Mouse (Mus musculus) liver, embryonic 16.5 days (tissue): ENCODE data around the gene Slc3a1. TPM values are rescaled to one million over a fixed set of nuclear protein-coding genes. Genes with fewer than 3 reads are reported as not detected.

Experiments
- ATAC-seq: fragments of 200-750 bp; cut with Nextera tagmentation; 2 replicates; pipeline ENCODE4 v1.8.0; 2017; ENCODE audit warnings: low read depth, mild to moderate bottlenecking, moderate number of reproducible peaks, moderate library complexity
- H3K27ac ChIP-seq: fragments of 300-500 bp; sonication (generic); 2 replicates; pipeline ENCODE4 v1.5.1; 2014; ENCODE audit warnings: mild to moderate bottlenecking, low read length
- H3K27me3 ChIP-seq: fragments of 300-500 bp; sonication (generic); 2 replicates; pipeline ENCODE4 v1.6.1; 2014; ENCODE audit warnings: low read depth, low read length, mixed read lengths; ENCODE audit not compliant: control insufficient read depth, insufficient read depth
- H3K36me3 ChIP-seq: fragments of 300-500 bp; sonication (generic); 2 replicates; pipeline ENCODE4 v1.6.1; 2014; ENCODE audit warnings: mild to moderate bottlenecking; ENCODE audit not compliant: control insufficient read depth, insufficient read depth
- H3K4me1 ChIP-seq: fragments of 300-500 bp; sonication (generic); 2 replicates; pipeline ENCODE4 v1.6.1; 2014; ENCODE audit warnings: low read depth, low read length, mixed read lengths; ENCODE audit not compliant: control insufficient read depth
- H3K4me2 ChIP-seq: fragments of 300-500 bp; sonication (generic); 2 replicates; pipeline ENCODE4 v1.6.1; 2014; ENCODE audit warnings: low read depth, low read length, mixed read lengths
- H3K4me3 ChIP-seq: fragments of 300-500 bp; sonication (generic); 2 replicates; pipeline ENCODE4 v1.5.1; 2014; ENCODE audit warnings: low read depth, mild to moderate bottlenecking, low read length
- H3K9ac ChIP-seq: fragments of 300-500 bp; sonication (generic); 2 replicates; pipeline ENCODE4 v1.6.1; 2014; ENCODE audit warnings: low read depth, low read length
- H3K9me3 ChIP-seq: fragments of 300-500 bp; sonication (generic); replicated peaks from 2 replicates; pipeline ENCODE4 v1.6.1; 2016; ENCODE audit warnings: low read length; ENCODE audit not compliant: control insufficient read depth
- WGBS: fragments of 180-500 bp; shearing (Covaris S2); extraction: QIAGEN DNeasy Blood & Tissue Kit; methylation state at CpG from one replicate; pipeline ENCODE4 v1.1.7; 2014; ENCODE audit not compliant: insufficient replicate concordance; 5-methylcytosine and 5-hydroxymethylcytosine counted together
- polyA plus RNA-seq: library from polyadenylated mRNA; unstranded; fragments of >200 nt; fragmentation: Nextera tagmentation; extraction: Ambion mirVana; gene quantifications from 2 replicates; pipeline ENCODE4 v1.2.1, GENCODE M21; 2015

Slc3a1 gene
- polyA plus RNA-seq, 1 experiment from 2014 or later: 8.4 TPM

GRCm38 (mm10) chr17:85013485-85013884 lies 14.7 kb upstream of the Slc3a1 start:
- WGBS: 90% methylated on average over 6 of the region's 6 CpGs
- no peak overlapping the region for H3K4me2 ChIP-seq
- no peaks in the 10 kb centered on the region for H3K9me3 ChIP-seq
- no peak for ATAC-seq
- no peak overlapping the region for H3K9ac ChIP-seq
- no peak overlapping the region for H3K4me3 ChIP-seq
- H3K27me3 ChIP-seq: no peaks in the 10 kb centered on the region
- peaks cover 3% of the 10 kb centered on the region; the same call in 1 of the 2 replicates for H3K4me1 ChIP-seq
- H3K36me3 ChIP-seq: peaks cover 18% of the 10 kb centered on the region
- no peak overlapping the region for H3K27ac ChIP-seq

DNA sequence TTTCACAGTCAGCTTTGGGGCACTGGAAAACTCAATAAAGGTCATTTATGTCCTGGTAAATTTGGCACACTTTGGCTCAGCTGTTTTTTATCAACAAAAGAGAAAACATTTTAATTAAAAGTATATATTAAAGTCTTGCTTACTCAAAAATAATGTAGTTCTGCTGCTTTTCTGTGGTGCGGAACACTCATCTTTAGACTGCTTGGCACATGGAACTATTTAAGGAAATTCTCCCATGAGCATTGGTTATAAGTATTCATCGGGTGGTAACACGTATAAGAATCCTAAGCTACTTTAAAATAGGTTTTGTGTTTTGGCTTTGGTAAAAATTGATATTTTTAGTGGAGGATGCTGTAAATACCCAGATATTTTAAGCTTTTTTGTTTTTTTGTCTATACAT lies 13.5 kb upstream of the Slc3a1 start:
- Histone ChIP-seq H3K4me1 (peaks cover 3% of the 10 kb centered on the region; the same call in 1 of the 2 replicates), H3K9ac (no peak overlapping the region), H3K9me3 (no peaks in the 10 kb centered on the region), H3K27ac (no peak overlapping the region), H3K4me3 (no peak overlapping the region), H3K36me3 (peaks cover 16% of the 10 kb centered on the region), H3K27me3 (no peaks in the 10 kb centered on the region), H3K4me2 (no peak overlapping the region)
- no peak for ATAC-seq
- whole genome bisulfite sequencing: 88% methylated on average over 3 of the region's 3 CpGs

DNA sequence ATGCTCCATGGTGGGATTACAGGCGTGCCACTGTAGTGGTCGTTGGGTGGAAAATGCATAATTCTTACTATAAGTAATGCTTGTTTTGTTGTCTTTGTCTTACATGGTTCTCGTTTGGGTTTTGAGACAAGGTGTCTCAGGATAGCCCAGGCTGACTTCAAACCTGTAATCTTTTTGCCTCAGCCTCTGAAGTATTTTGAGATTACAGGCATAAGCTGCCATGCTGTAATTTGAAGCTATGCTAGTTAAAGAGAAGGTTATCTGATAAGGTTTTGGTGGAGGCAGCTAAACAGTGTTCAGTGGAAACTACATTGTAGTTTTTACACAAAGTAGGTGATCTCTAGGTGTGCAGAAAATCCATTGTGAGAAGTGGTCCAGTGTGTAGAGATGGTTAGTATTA lies 9.8 kb upstream of the Slc3a1 start:
- Histone ChIP-seq H3K36me3 (peaks cover 2% of the 10 kb centered on the region), H3K4me1 (peaks cover 3% of the 10 kb centered on the region; the same call in 1 of the 2 replicates), H3K9me3 (no peaks in the 10 kb centered on the region), H3K27me3 (no peaks in the 10 kb centered on the region), H3K9ac (no peak overlapping the region), H3K4me3 (no peak overlapping the region), H3K27ac (no peak overlapping the region), H3K4me2 (no peak overlapping the region)
- WGBS: 67% methylated on average over 3 of the region's 3 CpGs
- no peak for ATAC-seq

DNA sequence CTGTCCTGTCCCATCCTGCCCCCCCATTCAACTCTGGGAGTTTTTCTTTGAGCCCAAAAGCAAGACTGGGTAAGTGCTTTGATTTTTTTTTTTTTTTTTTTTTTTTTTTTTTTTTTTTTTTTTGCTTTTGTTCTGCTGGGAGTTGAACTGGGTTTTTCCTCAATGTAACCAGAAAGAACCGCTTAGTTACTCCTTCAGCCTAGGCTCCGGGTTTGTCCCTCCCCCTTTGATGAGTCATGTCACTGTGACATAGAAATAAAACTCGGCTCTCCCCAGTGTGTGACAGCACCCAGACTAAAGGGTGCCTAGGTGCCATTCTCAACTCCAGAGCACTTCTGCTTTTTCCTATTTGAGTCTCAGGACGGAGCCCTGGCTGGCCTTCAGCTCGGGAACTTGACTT lies 9.4 kb upstream of the Slc3a1 start:
- ATAC-seq: peak; percentile 66
- H3K4me1 ChIP-seq: peaks cover 3% of the 10 kb centered on the region; the same call in 1 of the 2 replicates
- no peak overlapping the region for H3K9ac ChIP-seq
- no peaks in the 10 kb centered on the region for H3K9me3 ChIP-seq
- H3K27me3 ChIP-seq: no peaks in the 10 kb centered on the region
- no peak overlapping the region for H3K27ac ChIP-seq
- H3K4me2 ChIP-seq: no peak overlapping the region
- peaks cover 2% of the 10 kb centered on the region for H3K36me3 ChIP-seq
- no peak overlapping the region for H3K4me3 ChIP-seq
- 36% methylated on average over 5 of the region's 5 CpGs for WGBS

- Histone ChIP-seq H3K4me2 (no peak overlapping the region), H3K27me3 (no peaks in the 10 kb centered on the region), H3K4me1 (peaks cover 3% of the 10 kb centered on the region; the same call in 1 of the 2 replicates), H3K36me3 (peaks cover 2% of the 10 kb centered on the region), H3K27ac (no peak overlapping the region), H3K4me3 (no peak overlapping the region), H3K9me3 (no peaks in the 10 kb centered on the region), H3K9ac (no peak overlapping the region)
- ATAC-seq: no peak
- 63% methylated on average over 3 of the region's 3 CpGs for WGBS
Observed at GRCm38 (mm10) chr17:85020343-85020742, 7.8 kb upstream of the Slc3a1 start.

DNA sequence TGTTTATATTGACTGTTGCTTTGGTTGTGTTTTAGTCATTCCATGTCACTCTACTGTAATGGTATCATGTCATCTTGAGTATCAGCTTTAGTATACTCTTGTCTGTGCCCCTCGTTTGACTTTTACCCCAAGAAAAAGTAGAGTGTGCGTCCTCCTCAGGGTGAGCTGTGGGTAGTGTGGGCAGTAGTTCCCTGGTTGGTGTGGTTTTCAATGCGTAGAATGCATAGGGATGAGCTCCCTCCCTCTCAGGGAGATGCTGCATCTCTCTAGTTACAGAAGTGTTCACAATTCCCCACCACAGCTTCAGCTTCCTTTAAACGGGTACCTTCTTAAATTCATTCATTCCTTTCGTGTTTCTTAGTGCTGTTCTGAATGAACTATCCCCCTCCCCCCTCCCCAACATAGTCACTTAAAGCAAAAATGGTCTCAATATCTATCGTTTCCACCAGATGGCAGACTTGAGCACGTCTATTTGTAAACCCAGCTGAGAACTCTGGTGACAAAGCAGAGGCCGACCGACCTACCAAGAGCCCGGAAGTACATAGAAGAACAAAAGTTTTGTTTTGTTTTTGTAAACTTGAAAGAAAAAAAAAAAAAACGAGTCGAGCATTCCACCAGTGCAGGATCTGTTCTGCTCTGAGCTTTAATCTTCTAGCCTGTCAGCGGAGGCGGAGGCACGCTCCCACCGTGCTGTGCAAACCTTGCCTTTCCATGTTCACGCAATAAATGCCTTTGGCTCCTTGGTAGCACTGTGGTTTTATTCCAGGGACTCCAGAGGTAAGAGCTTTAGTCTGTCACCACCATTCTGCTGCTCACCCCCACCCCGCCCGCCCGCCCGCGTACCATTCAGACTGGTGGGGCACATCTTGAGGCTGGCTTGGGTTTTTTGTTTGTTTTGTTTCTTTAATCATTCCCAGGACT lies 4.7 kb upstream of the Slc3a1 start:
- Histone ChIP-seq H3K27ac (no peak overlapping the region), H3K27me3 (no peaks in the 10 kb centered on the region), H3K9ac (no peak overlapping the region), H3K4me2 (no peak overlapping the region), H3K9me3 (no peaks in the 10 kb centered on the region), H3K4me1 (no peaks in the 10 kb centered on the region; the same call in 1 of the 2 replicates), H3K36me3 (no peaks in the 10 kb centered on the region), H3K4me3 (no peak overlapping the region)
- ATAC-seq: no peak
- 54% methylated on average over 22 of the region's 22 CpGs for WGBS

- no peaks in the 10 kb centered on the region; the same call in 1 of the 2 replicates for H3K4me1 ChIP-seq
- no peak overlapping the region for H3K9ac ChIP-seq
- H3K27ac ChIP-seq: 0 out of 2 replicates have a peak overlapping the region, but pooled peaks have one; percentile 4
- no peak for ATAC-seq
- no peaks in the 10 kb centered on the region for H3K36me3 ChIP-seq
- no peak overlapping the region for H3K4me2 ChIP-seq
- 79% methylated on average over 8 of the region's 8 CpGs for WGBS
- no peaks in the 10 kb centered on the region for H3K9me3 ChIP-seq
- H3K4me3 ChIP-seq: no peak overlapping the region
- no peaks in the 10 kb centered on the region for H3K27me3 ChIP-seq
Observed at GRCm38 (mm10) chr17:85024237-85024636, 3.9 kb upstream of the Slc3a1 start.

DNA sequence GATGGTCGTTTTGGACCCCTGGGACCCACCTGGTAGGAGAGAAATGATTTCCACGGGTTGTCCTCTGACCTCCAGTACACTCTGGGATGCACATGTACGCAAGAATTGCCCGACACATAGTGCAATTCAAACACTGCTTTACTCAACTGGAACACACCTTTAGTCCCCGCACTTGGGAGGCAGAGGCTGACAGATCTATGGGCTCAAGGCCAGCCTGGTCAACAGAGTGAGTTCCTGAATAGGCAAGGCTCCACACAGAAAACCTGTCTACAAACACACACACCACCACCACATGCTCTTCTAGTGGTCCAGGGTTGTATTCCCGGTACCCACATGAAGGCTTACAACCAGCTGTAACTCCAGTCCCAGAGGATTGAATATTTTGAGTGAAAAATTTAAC lies 3.0 kb upstream of the Slc3a1 start:
- Histone ChIP-seq H3K4me1 (no peaks in the 10 kb centered on the region; the same call in 1 of the 2 replicates), H3K36me3 (no peaks in the 10 kb centered on the region), H3K9me3 (no peaks in the 10 kb centered on the region), H3K27me3 (no peaks in the 10 kb centered on the region), H3K4me3 (no peak overlapping the region), H3K27ac (no peak overlapping the region), H3K4me2 (no peak overlapping the region), H3K9ac (no peak overlapping the region)
- peak; percentile 71 for ATAC-seq
- WGBS: 74% methylated on average over 6 of the region's 6 CpGs

DNA sequence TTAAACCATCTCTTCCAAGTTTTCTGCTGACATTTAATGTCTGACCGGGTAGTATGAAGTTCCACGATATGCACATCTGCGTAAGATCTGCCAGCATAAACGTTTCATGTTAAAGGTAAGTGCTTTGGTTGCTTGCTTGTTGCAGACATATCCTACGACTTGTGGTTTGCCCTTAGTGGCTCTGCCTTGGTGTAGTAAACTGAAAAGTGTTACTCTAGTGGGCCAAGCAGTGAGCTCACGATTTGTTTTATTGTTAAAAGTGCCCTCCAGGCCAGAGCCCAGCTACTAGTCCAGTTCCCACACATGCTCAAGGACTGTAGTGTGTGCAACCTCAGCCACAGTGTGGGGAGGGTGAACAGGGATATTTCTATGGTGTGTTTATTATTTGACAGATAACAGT lies 1.7 kb upstream of the Slc3a1 start:
- H3K4me2 ChIP-seq: no peak overlapping the region
- H3K4me1 ChIP-seq: no peaks in the 10 kb centered on the region; the same call in 1 of the 2 replicates
- no peak overlapping the region for H3K27ac ChIP-seq
- no peak overlapping the region for H3K4me3 ChIP-seq
- no peaks in the 10 kb centered on the region for H3K27me3 ChIP-seq
- no peak for ATAC-seq
- no peaks in the 10 kb centered on the region for H3K36me3 ChIP-seq
- no peaks in the 10 kb centered on the region for H3K9me3 ChIP-seq
- 78% methylated on average over 6 of the region's 6 CpGs for WGBS
- H3K9ac ChIP-seq: no peak overlapping the region
